Mouse (Mus musculus): Measurements from ENCODE around the gene Msl1.

The Msl1 gene

GRCm38 (mm10) chr11:98776843-98777590 is 18.3 kb upstream of the Msl1 start:
- DNase-seq (ENCODE audit: low spot score in 2 of 2): no peak

- DNase-seq (ENCODE audit: low spot score in 2 of 2): no peak
These were observed 17.4 kb upstream of the Msl1 start for GRCm38 (mm10) chr11:98777888-98778287.

GRCm38 (mm10) chr11:98781851-98782512 is 13.3 kb upstream of the Msl1 start:
- DNase-seq (ENCODE audit: low spot score in 2 of 2): no peak

GRCm38 (mm10) chr11:98782651-98783235 is 12.6 kb upstream of the Msl1 start:
- no peak for DNase-seq (ENCODE audit: low spot score in 2 of 2)

- peak in 1 of 2 experiments; percentile 81 for DNase-seq (ENCODE audit: low spot score in 2 of 2)
These were observed 12.1 kb upstream of the Msl1 start for GRCm38 (mm10) chr11:98783236-98783696.

GRCm38 (mm10) chr11:98784139-98784538 is 11.2 kb upstream of the Msl1 start:
- DNase-seq (ENCODE audit: low spot score in 2 of 2): no peak

- DNase-seq (ENCODE audit: low spot score in 2 of 2): no peak
These were observed 10.1 kb upstream of the Msl1 start for GRCm38 (mm10) chr11:98785214-98785613.

GRCm38 (mm10) chr11:98785772-98786281 is 9.5 kb upstream of the Msl1 start:
- DNase-seq (ENCODE audit: low spot score in 2 of 2): peak in 1 of 2 experiments; percentile 72

- peak; percentile 86 to 91 for DNase-seq (ENCODE audit: low spot score in 2 of 2)
These were observed 8.7 kb upstream of the Msl1 start for GRCm38 (mm10) chr11:98786359-98787214.

GRCm38 (mm10) chr11:98787229-98787628 is 8.1 kb upstream of the Msl1 start:
- no peak for DNase-seq (ENCODE audit: low spot score in 2 of 2)

GRCm38 (mm10) chr11:98787691-98788090 is 7.6 kb upstream of the Msl1 start:
- no peak for DNase-seq (ENCODE audit: low spot score in 2 of 2)

GRCm38 (mm10) chr11:98788139-98788538 is 7.2 kb upstream of the Msl1 start:
- DNase-seq (ENCODE audit: low spot score in 2 of 2): no peak

GRCm38 (mm10) chr11:98788550-98789218 is 6.6 kb upstream of the Msl1 start:
- DNase-seq (ENCODE audit: low spot score in 2 of 2): peak; percentile 65 to 88

- DNase-seq (ENCODE audit: low spot score in 2 of 2): no peak
These were observed 6.0 kb upstream of the Msl1 start for GRCm38 (mm10) chr11:98789219-98789807.

GRCm38 (mm10) chr11:98789824-98790223 is 5.5 kb upstream of the Msl1 start:
- DNase-seq (ENCODE audit: low spot score in 2 of 2): no peak

GRCm38 (mm10) chr11:98790631-98791205 is 4.6 kb upstream of the Msl1 start:
- DNase-seq (ENCODE audit: low spot score in 2 of 2): no peak

- no peak for DNase-seq (ENCODE audit: low spot score in 2 of 2)
These were observed 3.9 kb upstream of the Msl1 start for GRCm38 (mm10) chr11:98791448-98791847.

- DNase-seq (ENCODE audit: low spot score in 2 of 2): no peak
These were observed 3.2 kb upstream of the Msl1 start for GRCm38 (mm10) chr11:98792081-98792480.

- DNase-seq (ENCODE audit: low spot score in 2 of 2): peak; percentile 76 to 80
These were observed 774 bp upstream of the Msl1 start for GRCm38 (mm10) chr11:98794469-98795014.
